Mouse (Mus musculus) embryonic fibroblast, embryonic 13.5 days (primary cell): ENCODE measurements around the gene Rpl35. TPM values are rescaled to one million over a fixed set of nuclear protein-coding genes. Genes with fewer than 3 reads are reported as not detected.
A peak's percentile ranks its signal among the peaks of the same experiment; 100 is the strongest.

ENCODE experiments used
- H3K27ac ChIP-seq: 2 replicates; pipeline ENCODE4 v1.5.1; 2012; ENCODE audit warnings: low read length, control low read depth, inconsistent platforms; ENCODE audit not compliant: insufficient read depth
- H3K4me1 ChIP-seq: 2 replicates; pipeline ENCODE4 v1.6.1; 2011; ENCODE audit warnings: low read length; ENCODE audit not compliant: control insufficient read depth, insufficient read depth
- H3K4me3 ChIP-seq: 2 replicates; pipeline ENCODE4 v1.5.1; 2011; ENCODE audit warnings: mild to moderate bottlenecking, control low read depth, low read length; ENCODE audit not compliant: insufficient read depth
- CTCF ChIP-seq: IDR thresholded peaks from 2 replicates; pipeline ENCODE4 v1.5.1; 2011; ENCODE audit warnings: mild to moderate bottlenecking, control low read depth, low read length, moderate library complexity, borderline replicate concordance; ENCODE audit not compliant: insufficient read depth
- POLR2A ChIP-seq: IDR thresholded peaks from 2 replicates; pipeline ENCODE4 v1.6.1; 2011; ENCODE audit warnings: low read depth, mild to moderate bottlenecking, control low read depth, low read length, moderate library complexity
- polyA plus RNA-seq: library from polyadenylated mRNA; stranded (reverse); fragments of >200 nt; gene quantifications from 2 replicates; pipeline ENCODE4 v1.2.4, GENCODE M21; 2011; ENCODE audit warnings: low read depth; ENCODE audit not compliant: missing spikeins, insufficient read length

The Rpl35 gene
- polyA plus RNA-seq, 1 experiment = 266 TPM

- TF ChIP-seq CTCF = no peak
- no peak; the same call in 1 of the 2 replicates for TF ChIP-seq POLR2A
- Histone ChIP-seq H3K4me1 (peaks cover 4% of the 10 kb centered on the region; the same call in 1 of the 2 replicates), H3K27ac (no peak overlapping the region), H3K4me3 (no peak overlapping the region)
Measured at GRCm38 (mm10) chr2:38999910-39000586, 5.4 kb downstream of the Rpl35 start.

GRCm38 (mm10) chr2:38999381-38999780, 6.0 kb downstream of the Rpl35 start:
- H3K4me3 ChIP-seq = no peak overlapping the region
- TF ChIP-seq CTCF (no peak), POLR2A (no peak)
- no peak overlapping the region for H3K27ac ChIP-seq
- peaks cover 4% of the 10 kb centered on the region; the same call in 1 of the 2 replicates for H3K4me1 ChIP-seq

GRCm38 (mm10) chr2:38997386-38998374, 7.7 kb downstream of the Rpl35 start, which contains the start of gene Wdr38:
Gene Wdr38 (plus strand): TSS chr2:38997476.
- Histone ChIP-seq H3K4me1 (peaks cover 1% of the 10 kb centered on the region; the same call in 1 of the 2 replicates), H3K4me3 (peak within 1 kb of the TSS; percentile 20), H3K27ac (no peak within 1 kb of the TSS)
- peak; percentile 81 for TF ChIP-seq CTCF
- peak; percentile 55 for TF ChIP-seq POLR2A

- TF ChIP-seq POLR2A (no peak), CTCF (no peak)
Measured at GRCm38 (mm10) chr2:38992452-38992851, 13.0 kb downstream of the Rpl35 start.

GRCm38 (mm10) chr2:38992004-38992403, 13.4 kb downstream of the Rpl35 start:
- no peak overlapping the region for H3K4me3 ChIP-seq
- no peaks in the 10 kb centered on the region for H3K4me1 ChIP-seq
- TF ChIP-seq CTCF (no peak), POLR2A (no peak)
- H3K27ac ChIP-seq = no peak overlapping the region

More at GRCm38 (mm10) chr2:38992452-38992851, 13.0 kb downstream of the Rpl35 start:
- Histone ChIP-seq H3K4me3 (no peak overlapping the region), H3K27ac (no peak overlapping the region), H3K4me1 (no peaks in the 10 kb centered on the region)

GRCm38 (mm10) chr2:38988929-38989328, 16.5 kb downstream of the Rpl35 start:
- Histone ChIP-seq H3K4me3 (no peak overlapping the region), H3K27ac (no peak overlapping the region)
- TF ChIP-seq POLR2A = no peak
- TF ChIP-seq CTCF = no peak

GRCm38 (mm10) chr2:38987803-38988510, 17.5 kb downstream of the Rpl35 start:
- Histone ChIP-seq H3K4me1 (no peaks in the 10 kb centered on the region), H3K4me3 (no peak overlapping the region), H3K27ac (no peak overlapping the region)
- no peak for TF ChIP-seq CTCF
- TF ChIP-seq POLR2A = no peak

More at GRCm38 (mm10) chr2:38988929-38989328, 16.5 kb downstream of the Rpl35 start:
- H3K4me1 ChIP-seq = no peaks in the 10 kb centered on the region

GRCm38 (mm10) chr2:38987371-38987770, 18.1 kb downstream of the Rpl35 start:
- H3K27ac ChIP-seq = no peak overlapping the region

GRCm38 (mm10) chr2:38986580-38986979, 18.8 kb downstream of the Rpl35 start:
- Histone ChIP-seq H3K4me3 (no peak overlapping the region), H3K27ac (no peak overlapping the region), H3K4me1 (no peaks in the 10 kb centered on the region)
- TF ChIP-seq POLR2A = no peak

More at GRCm38 (mm10) chr2:38987371-38987770, 18.1 kb downstream of the Rpl35 start:
- Histone ChIP-seq H3K4me1 (no peaks in the 10 kb centered on the region), H3K4me3 (no peak overlapping the region)
- no peak for TF ChIP-seq POLR2A
- no peak for TF ChIP-seq CTCF
